Mouse (Mus musculus): ENCODE results near the gene Methig1. TPM values are rescaled to one million over a fixed set of nuclear protein-coding genes. Genes with fewer than 3 reads are reported as not detected.

Gene Methig1
- polyA plus RNA-seq (2017; shearing (Covaris generic)): not detected

DNA sequence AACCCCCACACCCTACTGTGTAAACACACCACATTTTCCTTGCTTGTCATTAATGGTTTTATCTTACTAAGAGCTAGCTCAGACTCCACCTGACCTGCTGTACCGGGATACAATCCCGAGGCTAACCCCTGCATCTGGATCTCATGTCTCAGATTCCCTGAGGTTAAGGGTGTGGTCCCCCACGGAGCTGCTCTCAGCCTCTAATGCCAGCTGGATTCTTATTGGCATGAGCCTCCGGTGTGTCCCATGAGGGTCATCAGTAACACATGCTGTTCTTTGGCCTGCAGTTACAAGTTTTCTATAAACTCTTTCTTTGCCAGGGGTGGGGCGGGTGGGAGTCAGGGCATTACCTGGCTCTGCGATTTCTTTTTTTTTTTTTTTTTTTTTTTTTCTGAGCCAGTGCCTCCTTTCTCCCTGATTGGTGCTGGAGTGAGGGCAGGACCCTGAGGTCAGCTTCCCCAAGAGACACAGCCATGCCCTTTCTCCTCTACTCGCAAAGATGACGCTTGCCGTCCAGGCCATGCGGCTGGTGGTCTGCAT is at the start of gene Methig1, which contains the start of gene Mettl7a2:
Gene Methig1 (plus strand): TSS at position 439 of the 540 bp plus-strand sequence.
Gene Mettl7a2 (plus strand): TSS at position 490 of the 540 bp plus-strand sequence.

DNA sequence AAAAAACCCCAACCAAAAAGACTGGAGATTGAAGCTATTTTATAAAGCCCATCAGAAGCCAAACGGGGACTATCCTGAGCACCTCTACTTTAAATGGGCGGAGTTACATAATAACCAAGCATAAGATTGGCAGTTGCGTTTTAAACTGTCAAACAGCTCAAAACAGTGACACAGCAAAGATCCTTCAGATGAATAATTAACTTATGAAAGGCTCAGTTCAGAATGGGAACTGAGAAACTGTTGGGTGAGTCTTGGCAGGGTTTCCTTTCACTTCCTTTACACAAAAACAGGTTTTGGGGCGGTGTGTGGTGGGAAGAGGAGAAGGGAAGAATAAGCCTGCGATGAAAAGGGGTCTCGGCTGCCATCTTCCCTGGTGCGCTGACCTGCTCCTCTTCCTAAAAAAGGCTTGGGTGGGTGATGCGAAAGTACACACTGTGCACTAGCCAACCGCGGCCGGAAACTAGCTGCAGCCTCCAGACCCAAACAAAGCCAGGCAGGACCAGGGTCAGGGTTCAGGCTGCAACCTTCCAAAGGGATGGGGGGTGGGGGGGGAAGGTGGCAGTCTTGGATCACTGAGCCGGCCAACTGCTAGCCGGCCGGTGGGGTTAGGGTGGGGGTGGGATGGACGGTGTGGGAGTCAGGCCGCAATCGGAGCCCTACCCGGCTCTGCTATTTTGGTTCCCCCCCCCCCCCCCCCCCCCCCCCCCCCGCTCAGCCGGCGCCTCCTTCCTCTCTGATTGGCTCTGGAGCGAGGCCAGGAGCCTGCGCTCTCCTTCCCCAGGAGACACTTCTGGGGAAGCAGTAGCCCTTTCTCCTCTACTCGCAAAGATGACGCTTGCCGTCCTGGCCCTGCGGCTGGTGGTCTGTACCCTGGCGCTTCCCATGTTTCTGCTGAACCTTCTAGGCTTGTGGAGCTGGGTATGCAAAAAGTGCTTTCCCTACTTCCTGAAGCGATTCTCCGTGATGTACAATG is 48.6 kb upstream of the Methig1 start, which contains the start of gene Mettl7a1:
Gene Mettl7a1 (plus strand): TSS at position 122 of the 973 bp plus-strand sequence.

DNA sequence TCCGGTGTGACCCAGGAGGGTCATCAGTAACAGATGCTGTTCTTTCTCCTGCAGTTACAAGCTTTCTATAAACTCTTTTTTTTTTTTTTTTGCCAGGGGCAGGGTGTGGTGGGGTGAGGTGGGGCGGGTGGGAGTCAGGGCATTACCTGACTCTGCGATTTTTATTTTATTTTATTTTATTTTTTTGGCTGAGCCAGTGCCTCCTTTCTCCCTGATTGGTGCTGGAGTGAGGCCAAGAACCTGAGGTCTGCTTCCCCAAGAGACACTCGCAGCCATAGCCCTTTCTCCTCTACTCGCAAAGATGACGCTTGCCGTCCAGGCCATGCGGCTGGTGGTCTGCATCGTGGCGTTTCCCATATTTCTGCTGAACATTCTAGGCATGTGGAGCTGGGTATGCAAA is 18.3 kb upstream of the Methig1 start, which contains the start of gene Mettl7a3:
Gene Mettl7a3 (plus strand): TSS at position 301 of the 400 bp plus-strand sequence.

DNA sequence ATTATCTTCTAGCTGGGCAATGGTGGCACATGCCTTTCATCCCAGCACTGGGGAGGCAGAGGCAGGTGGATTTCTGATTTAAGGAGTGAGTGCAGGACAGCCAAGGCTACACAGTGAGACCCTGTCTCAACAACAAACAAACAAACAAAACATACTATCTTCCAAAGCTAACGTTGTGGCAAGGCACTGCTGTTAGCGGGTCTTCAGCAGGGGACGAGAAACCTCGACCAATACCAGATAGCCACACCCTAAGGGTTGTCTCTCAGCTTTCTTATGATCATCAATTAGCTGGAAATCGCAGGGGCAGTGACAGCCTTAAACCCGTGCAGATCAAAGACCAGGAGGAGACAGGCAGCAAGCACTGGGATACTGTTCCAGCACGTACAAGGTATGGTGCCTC is 11.3 kb downstream of the Methig1 start, which contains the start of gene Higd1c:
Gene Higd1c (plus strand): TSS at position 301 of the 400 bp plus-strand sequence.

DNA sequence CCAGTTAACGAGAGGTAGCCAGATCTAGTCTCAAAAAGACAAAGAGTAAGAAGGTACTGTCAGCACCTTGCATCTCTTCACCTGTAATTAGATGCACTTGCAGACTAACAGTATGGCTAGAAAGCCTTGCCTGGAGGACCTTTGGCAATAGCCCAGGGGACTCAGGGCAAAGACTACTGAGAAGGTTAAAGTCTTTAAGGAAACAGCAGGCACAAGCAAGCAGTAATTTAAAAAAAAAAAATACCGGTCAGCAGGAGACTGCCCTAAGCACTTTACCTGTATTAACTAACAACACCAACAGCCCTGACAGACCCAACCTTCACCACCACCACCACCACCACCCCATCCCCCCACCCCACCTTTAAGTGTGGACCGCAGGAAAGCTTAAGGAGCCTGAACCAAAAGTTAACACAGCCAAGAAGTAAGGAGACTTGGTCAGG is 68.8 kb downstream of the Methig1 start, which contains the start of gene Gm5475:
Gene Gm5475 (plus strand): TSS at position 390 of the 440 bp plus-strand sequence.

DNA sequence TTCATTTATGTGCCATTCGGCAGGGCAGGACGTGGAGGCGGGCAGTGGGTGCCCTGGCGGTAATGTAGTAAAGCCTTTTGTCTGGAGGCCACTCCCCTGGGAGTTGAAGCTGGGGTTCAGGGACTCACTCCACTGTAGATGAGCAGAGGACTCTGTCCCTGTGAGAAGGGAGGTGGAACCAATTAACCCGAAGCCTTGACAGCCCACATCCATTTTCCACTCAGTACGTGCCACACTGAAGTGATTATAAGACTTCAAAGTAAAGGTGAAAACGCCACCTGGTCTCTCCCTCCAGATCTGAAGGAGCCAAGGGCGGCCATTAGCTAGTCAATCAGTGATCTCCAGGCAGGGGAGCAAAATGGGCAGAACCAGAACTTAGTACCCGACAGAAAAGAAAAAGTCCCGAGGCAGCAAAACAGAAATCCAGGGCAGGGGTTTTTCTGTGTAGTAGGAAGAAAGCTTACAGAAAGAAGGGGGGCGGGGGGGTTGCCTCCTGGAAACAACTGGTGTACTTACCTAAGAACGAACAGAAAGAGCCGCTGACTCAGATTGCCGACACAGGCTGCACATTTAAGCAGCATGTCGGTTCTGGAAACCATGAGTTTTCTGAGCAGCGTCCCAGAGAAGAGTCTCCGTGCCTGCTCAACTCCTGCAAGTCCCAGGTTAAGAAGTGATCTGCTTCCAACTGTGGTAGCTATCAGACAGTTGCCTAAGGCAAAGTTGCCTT is 71.6 kb downstream of the Methig1 start, which contains the start of gene Slc11a2:
Gene Slc11a2 (minus strand): TSS at position 677 of the 727 bp plus-strand sequence.

Other genes starting within 250 kb of the Methig1 start
- 10 to 100 TPM; 46.2 to 63.3 TPM for gene Atf1, start 125.3 kb upstream of the Methig1 start, polyA plus RNA-seq (2017; shearing (Covaris generic))
- not detected for gene Tmprss12, start 72.3 kb upstream of the Methig1 start, polyA plus RNA-seq (2017; shearing (Covaris generic))
- gene Mettl7a1, start 49.0 kb upstream of the Methig1 start, polyA plus RNA-seq (2017; shearing (Covaris generic)): 10 to 100 TPM; 10.0 to 16.0 TPM
- not detected for gene Mettl7a3, start 18.2 kb upstream of the Methig1 start, polyA plus RNA-seq (2017; shearing (Covaris generic))
- under 1 TPM in 1 of 2 experiments, not detected in 1; 0.16 TPM for gene Mettl7a2, start 51 bp downstream of the Methig1 start, polyA plus RNA-seq (2017; shearing (Covaris generic))
- gene Higd1c, start 11.4 kb downstream of the Methig1 start, polyA plus RNA-seq (2017; shearing (Covaris generic)): not detected
- gene Gm5475, start 69.0 kb downstream of the Methig1 start, polyA plus RNA-seq (2017; shearing (Covaris generic)): under 1 TPM in 1 of 2 experiments, not detected in 1; 0.49 TPM
- gene Slc11a2, start 71.9 kb downstream of the Methig1 start, polyA plus RNA-seq (2017; shearing (Covaris generic)): 10 to 100 TPM; 27.5 to 29.9 TPM
- gene Letmd1, start 115.9 kb downstream of the Methig1 start, polyA plus RNA-seq (2017; shearing (Covaris generic)): 10 to 100 TPM; 30.1 to 32.2 TPM
- gene Csrnp2, start 142.3 kb downstream of the Methig1 start, polyA plus RNA-seq (2017; shearing (Covaris generic)): 1 to 10 TPM; 4.1 to 4.9 TPM
- gene Tfcp2, start 198.9 kb downstream of the Methig1 start, polyA plus RNA-seq (2017; shearing (Covaris generic)): 1 to 10 TPM; 5.4 to 6.9 TPM
- 10 to 100 TPM in 1 of 2 experiments, 1 to 10 TPM in 1; 8.0 to 12.6 TPM for gene Pou6f1, start 246.8 kb downstream of the Methig1 start, polyA plus RNA-seq (2017; shearing (Covaris generic))